Mouse (Mus musculus) myocyte (in vitro differentiated cells): ENCODE results near the gene Vhl.

ENCODE experiments used
- MAX ChIP-seq: IDR thresholded peaks from one replicate; pipeline ENCODE4 v1.6.1; 2011; ENCODE audit warnings: low read depth, mild to moderate bottlenecking, control low read depth
- POLR2A ChIP-seq: IDR thresholded peaks from one replicate; pipeline ENCODE4 v1.6.1; 2011; ENCODE audit warnings: low read depth, mild to moderate bottlenecking, control low read depth, moderate library complexity; ENCODE audit not compliant: insufficient read length

DNA sequence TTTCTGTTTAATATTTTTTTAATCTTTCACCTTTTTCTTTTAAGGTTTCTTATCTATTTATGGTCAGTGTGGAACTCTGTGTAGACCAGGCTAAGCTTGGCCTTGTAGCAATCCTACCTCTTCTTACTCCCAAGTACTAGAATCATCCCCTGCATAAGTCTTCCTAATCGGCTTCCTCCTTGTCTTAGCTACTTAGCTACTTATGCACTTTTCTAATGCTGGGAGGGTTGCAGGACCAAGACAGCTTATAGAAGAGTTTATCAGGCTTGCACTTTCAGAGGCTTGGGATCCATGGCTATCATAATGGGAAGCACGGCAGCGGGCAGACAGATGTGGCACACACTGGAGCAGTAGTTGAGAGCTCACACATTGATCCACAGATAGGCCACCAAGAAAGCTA lies 44.5 kb upstream of the Vhl start:
- TF ChIP-seq POLR2A (no peak), MAX (no peak)
